Mouse (Mus musculus): ENCODE data around the gene Clint1. TPM values are rescaled to one million over a fixed set of nuclear protein-coding genes. Genes with fewer than 3 reads are reported as not detected.

Clint1 gene
- total RNA-seq (2015) (130 and 133 TPM in 2 replicates), total RNA-seq (2017) (133 and 160 TPM in 2 replicates)

- peak; percentile 47 for ATAC-seq (replicated peaks; ENCODE audit: poor library complexity)
These were observed at the start of gene Clint1 for GRCm38 (mm10) chr11:45851516-45852123. Clint1 (plus strand) TSS chr11:45852051.

- no peak for ATAC-seq (replicated peaks; ENCODE audit: poor library complexity)
These were observed 47.8 kb upstream of the Clint1 start for GRCm38 (mm10) chr11:45804068-45804467.

GRCm38 (mm10) chr11:45805312-45805772, 46.5 kb upstream of the Clint1 start:
- ATAC-seq (replicated peaks; ENCODE audit: poor library complexity), result peak; percentile 79

- no peak for ATAC-seq (replicated peaks; ENCODE audit: poor library complexity)
These were observed 46.0 kb upstream of the Clint1 start for GRCm38 (mm10) chr11:45805810-45806209.

GRCm38 (mm10) chr11:45806264-45806663, 45.6 kb upstream of the Clint1 start:
- no peak for ATAC-seq (replicated peaks; ENCODE audit: poor library complexity)

- no peak for ATAC-seq (replicated peaks; ENCODE audit: poor library complexity)
These were observed 45.0 kb upstream of the Clint1 start for GRCm38 (mm10) chr11:45806809-45807208.

- ATAC-seq (replicated peaks; ENCODE audit: poor library complexity), result peak; percentile 41
These were observed 44.0 kb upstream of the Clint1 start for GRCm38 (mm10) chr11:45807820-45808219.

- no peak for ATAC-seq (replicated peaks; ENCODE audit: poor library complexity)
These were observed 42.4 kb upstream of the Clint1 start for GRCm38 (mm10) chr11:45809424-45809823.

GRCm38 (mm10) chr11:45810056-45810455, 41.8 kb upstream of the Clint1 start:
- no peak for ATAC-seq (replicated peaks; ENCODE audit: poor library complexity)

GRCm38 (mm10) chr11:45810805-45811204, 41.0 kb upstream of the Clint1 start:
- peak; percentile 40 for ATAC-seq (replicated peaks; ENCODE audit: poor library complexity)

GRCm38 (mm10) chr11:45815603-45816002, 36.2 kb upstream of the Clint1 start:
- no peak for ATAC-seq (replicated peaks; ENCODE audit: poor library complexity)

- no peak for ATAC-seq (replicated peaks; ENCODE audit: poor library complexity)
These were observed 35.1 kb upstream of the Clint1 start for GRCm38 (mm10) chr11:45816712-45817111.

- ATAC-seq (replicated peaks; ENCODE audit: poor library complexity), result no peak
These were observed 33.9 kb upstream of the Clint1 start for GRCm38 (mm10) chr11:45817996-45818395.

GRCm38 (mm10) chr11:45820930-45821329, 30.9 kb upstream of the Clint1 start:
- ATAC-seq (replicated peaks; ENCODE audit: poor library complexity), result no peak

- peak; percentile 61 for ATAC-seq (replicated peaks; ENCODE audit: poor library complexity)
These were observed 21.7 kb upstream of the Clint1 start for GRCm38 (mm10) chr11:45830112-45830511.

GRCm38 (mm10) chr11:45830743-45831310, 21.0 kb upstream of the Clint1 start:
- no peak for ATAC-seq (replicated peaks; ENCODE audit: poor library complexity)

- ATAC-seq (replicated peaks; ENCODE audit: poor library complexity), result no peak
These were observed 20.2 kb upstream of the Clint1 start for GRCm38 (mm10) chr11:45831476-45832143.

- peak; percentile 21; the same call in 1 of the 2 replicates for ATAC-seq (replicated peaks; ENCODE audit: poor library complexity)
These were observed 16.1 kb upstream of the Clint1 start for GRCm38 (mm10) chr11:45835625-45836255.

GRCm38 (mm10) chr11:45837257-45837817, 14.5 kb upstream of the Clint1 start:
- ATAC-seq (replicated peaks; ENCODE audit: poor library complexity), result peak; percentile 42; the same call in 1 of the 2 replicates

- no peak for ATAC-seq (replicated peaks; ENCODE audit: poor library complexity)
These were observed 13.4 kb upstream of the Clint1 start for GRCm38 (mm10) chr11:45838450-45838849.

GRCm38 (mm10) chr11:45840332-45840731, 11.5 kb upstream of the Clint1 start:
- no peak for ATAC-seq (replicated peaks; ENCODE audit: poor library complexity)

All from megakaryocyte progenitor cell, adult 5-6 weeks (primary cell).